Mouse (Mus musculus) neural tube, embryonic 12.5 days (tissue): ENCODE data around the gene Oxld1. TPM values are rescaled to one million over a fixed set of nuclear protein-coding genes. Genes with fewer than 3 reads are reported as not detected.

Experiments used
- ATAC-seq: fragments of 200-750 bp; cut with Nextera tagmentation; 2 replicates; pipeline ENCODE4 v1.8.0; 2017; ENCODE audit warnings: low read depth, mild to moderate bottlenecking, moderate TSS enrichment, moderate library complexity; ENCODE audit not compliant: low FRiP score
- H3K27ac ChIP-seq: fragments of 300-500 bp; sonication (generic); 2 replicates; pipeline ENCODE4 v1.5.1; 2016
- H3K27me3 ChIP-seq: fragments of 300-500 bp; sonication (generic); replicated peaks from 2 replicates; pipeline ENCODE4 v1.6.1; 2016; ENCODE audit warnings: mild to moderate bottlenecking
- H3K36me3 ChIP-seq: fragments of 300-500 bp; sonication (generic); 2 replicates; pipeline ENCODE4 v1.6.1; 2016; ENCODE audit warnings: mild to moderate bottlenecking
- H3K4me1 ChIP-seq: fragments of 300-500 bp; sonication (generic); 2 replicates; pipeline ENCODE4 v1.6.1; 2016
- H3K4me2 ChIP-seq: fragments of 300-500 bp; sonication (generic); replicated peaks from 2 replicates; pipeline ENCODE4 v1.6.1; 2016; ENCODE audit warnings: mild to moderate bottlenecking
- H3K4me3 ChIP-seq: fragments of 300-500 bp; sonication (generic); 2 replicates; pipeline ENCODE4 v1.5.1; 2016
- H3K9ac ChIP-seq: fragments of 300-500 bp; sonication (generic); 2 replicates; pipeline ENCODE4 v1.6.1; 2016; ENCODE audit warnings: mild to moderate bottlenecking
- H3K9me3 ChIP-seq: fragments of 300-500 bp; sonication (generic); 2 replicates; pipeline ENCODE4 v1.6.1; 2016; ENCODE audit warnings: mild to moderate bottlenecking
- WGBS: fragments of 180-500 bp; shearing (Covaris S2); methylation state at CpG from one replicate; pipeline ENCODE4 v1.1.7; 2016; 5-methylcytosine and 5-hydroxymethylcytosine counted together
- polyA plus RNA-seq: library from polyadenylated mRNA; unstranded; fragments of >200 nt; fragmentation: Nextera tagmentation; extraction: Ambion mirVana; gene quantifications from 2 replicates; pipeline ENCODE4 v1.2.1, GENCODE M21; 2016

Oxld1 gene
- polyA plus RNA-seq, 1 experiment from 2014 or later, result 13.8 TPM

DNA sequence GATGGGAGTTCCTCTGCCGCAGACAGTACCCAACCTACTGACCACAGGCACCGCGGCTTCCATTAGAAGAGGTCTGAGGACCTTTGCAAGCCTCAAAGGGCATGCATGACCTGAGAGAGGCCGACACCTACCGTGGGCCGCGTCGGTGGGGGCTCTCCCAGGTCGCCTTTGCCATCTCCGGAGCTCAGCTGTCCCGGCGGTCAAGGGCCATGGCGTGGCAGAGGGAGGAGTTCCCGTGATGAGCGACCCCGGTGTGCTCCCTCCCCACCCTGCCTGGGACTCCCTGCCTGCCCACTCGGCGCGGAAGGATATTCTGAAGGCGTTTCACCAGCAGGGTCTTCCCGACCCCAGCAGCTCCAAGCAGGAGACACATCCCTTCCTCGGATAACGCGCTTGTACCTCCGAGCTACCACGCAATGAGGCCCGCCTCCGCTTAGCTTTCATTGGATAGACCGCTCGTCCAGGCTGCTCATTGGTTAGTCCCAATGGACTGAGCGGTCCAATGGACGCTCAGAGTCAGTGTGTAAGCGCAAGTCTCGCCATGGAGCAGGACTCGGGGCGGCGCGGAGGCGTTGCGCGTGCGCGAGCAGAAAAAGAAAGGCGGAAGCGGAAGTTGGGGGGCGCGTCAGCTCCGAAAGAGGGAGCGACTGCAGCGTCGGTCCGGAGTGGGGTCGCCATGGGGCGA lies 9.3 kb upstream of the Oxld1 start, which contains the start of gene Arl16:
TSS of gene Arl16 (minus strand) at position 557 of the 685 bp plus-strand sequence.
- WGBS, result under 1% methylated on average over 54 of the region's 54 CpGs
- peaks cover 60% of the 10 kb centered on the region for H3K36me3 ChIP-seq

GRCm38 (mm10) chr11:120465521-120465920 lies 7.7 kb upstream of the Oxld1 start:
- Histone ChIP-seq H3K27ac (no peak overlapping the region), H3K4me1 (peaks cover 25% of the 10 kb centered on the region), H3K36me3 (peaks cover 60% of the 10 kb centered on the region), H3K27me3 (no peaks in the 10 kb centered on the region), H3K4me3 (0 out of 2 replicates have a peak overlapping the region, but pooled peaks have one; percentile 92), H3K9me3 (no peaks in the 10 kb centered on the region), H3K4me2 (peak overlapping the region; percentile 95), H3K9ac (no peak overlapping the region)
- ATAC-seq, result no peak
- WGBS, result 95% methylated on average over 4 of the region's 4 CpGs

More for the DNA sequence above, 9.3 kb upstream of the Oxld1 start, which contains the start of gene Arl16:
- H3K27ac ChIP-seq, result peak within 1 kb of the TSS; percentile 59; the same call in 1 of the 2 replicates
- peak within 1 kb of the TSS; percentile 80 for H3K9ac ChIP-seq
- peaks cover 25% of the 10 kb centered on the region for H3K4me1 ChIP-seq
- peak; percentile 99 for ATAC-seq
- peak within 1 kb of the TSS; percentile 95 for H3K4me2 ChIP-seq
- peak within 1 kb of the TSS; percentile 92 for H3K4me3 ChIP-seq
- H3K9me3 ChIP-seq, result no peaks in the 10 kb centered on the region
- H3K27me3 ChIP-seq, result no peaks in the 10 kb centered on the region

DNA sequence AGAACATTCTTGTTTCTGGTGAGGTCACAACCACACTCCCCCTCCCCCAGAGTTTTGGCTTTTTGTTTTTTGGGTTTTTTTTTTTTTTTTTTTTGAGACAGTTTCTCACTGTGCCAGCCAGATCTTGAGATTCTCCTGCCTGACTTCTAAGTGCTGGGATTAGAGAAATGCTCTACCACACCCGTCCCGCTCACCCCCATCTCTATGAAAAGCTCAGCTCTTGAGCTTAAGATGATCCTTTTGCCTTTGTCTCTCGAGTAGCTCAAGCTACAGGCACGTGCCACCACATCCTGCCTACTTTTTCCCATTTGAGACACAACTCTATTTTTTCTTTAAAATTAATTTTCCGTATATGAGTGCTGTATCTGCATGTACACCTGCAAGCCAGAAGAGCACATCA lies 6.5 kb upstream of the Oxld1 start:
- Histone ChIP-seq H3K9me3 (no peaks in the 10 kb centered on the region), H3K4me3 (no peak overlapping the region), H3K4me1 (peaks cover 25% of the 10 kb centered on the region), H3K27ac (no peak overlapping the region), H3K4me2 (no peak overlapping the region), H3K27me3 (no peaks in the 10 kb centered on the region), H3K36me3 (peaks cover 56% of the 10 kb centered on the region), H3K9ac (no peak overlapping the region)
- 92% methylated on average over 5 of the region's 5 CpGs for WGBS
- ATAC-seq, result no peak

DNA sequence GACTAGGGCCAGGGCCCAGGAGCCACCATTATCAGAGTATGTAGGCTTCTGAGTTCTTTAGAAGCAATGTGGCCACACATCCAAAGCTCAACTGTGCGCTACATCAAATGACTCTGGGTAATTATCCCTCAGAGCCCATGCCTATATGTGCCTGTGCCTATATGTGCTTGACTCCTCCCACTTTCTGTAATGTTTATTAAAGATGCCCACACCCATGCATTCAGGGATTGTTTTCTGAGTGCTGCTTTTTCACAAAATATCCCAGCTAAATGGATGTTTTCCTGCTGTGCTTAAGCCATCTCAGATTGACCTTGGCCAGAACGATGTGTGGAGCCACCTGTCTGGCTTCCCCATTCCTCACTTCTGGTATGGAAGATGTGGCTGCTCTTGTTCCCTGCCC lies 5.7 kb upstream of the Oxld1 start:
- WGBS, result 96% methylated on average over 2 of the region's 2 CpGs
- no peak for ATAC-seq
- no peak overlapping the region for H3K4me3 ChIP-seq
- H3K9ac ChIP-seq, result no peak overlapping the region
- peaks cover 23% of the 10 kb centered on the region for H3K4me1 ChIP-seq
- no peak overlapping the region for H3K4me2 ChIP-seq
- no peaks in the 10 kb centered on the region for H3K9me3 ChIP-seq
- peaks cover 53% of the 10 kb centered on the region for H3K36me3 ChIP-seq
- no peak overlapping the region for H3K27ac ChIP-seq
- H3K27me3 ChIP-seq, result no peaks in the 10 kb centered on the region

GRCm38 (mm10) chr11:120458847-120459597 lies 1.2 kb upstream of the Oxld1 start:
- peaks cover 41% of the 10 kb centered on the region for H3K36me3 ChIP-seq
- H3K9me3 ChIP-seq, result no peaks in the 10 kb centered on the region
- peak overlapping the region; percentile 95 for H3K4me2 ChIP-seq
- ATAC-seq, result no peak
- H3K4me3 ChIP-seq, result peak overlapping the region; percentile 93
- peaks cover 16% of the 10 kb centered on the region; the same call in 1 of the 2 replicates for H3K4me1 ChIP-seq
- H3K27me3 ChIP-seq, result no peaks in the 10 kb centered on the region
- H3K27ac ChIP-seq, result no peak overlapping the region
- 72% methylated on average over 6 of the region's 6 CpGs for WGBS
- H3K9ac ChIP-seq, result peak overlapping the region; percentile 95

DNA sequence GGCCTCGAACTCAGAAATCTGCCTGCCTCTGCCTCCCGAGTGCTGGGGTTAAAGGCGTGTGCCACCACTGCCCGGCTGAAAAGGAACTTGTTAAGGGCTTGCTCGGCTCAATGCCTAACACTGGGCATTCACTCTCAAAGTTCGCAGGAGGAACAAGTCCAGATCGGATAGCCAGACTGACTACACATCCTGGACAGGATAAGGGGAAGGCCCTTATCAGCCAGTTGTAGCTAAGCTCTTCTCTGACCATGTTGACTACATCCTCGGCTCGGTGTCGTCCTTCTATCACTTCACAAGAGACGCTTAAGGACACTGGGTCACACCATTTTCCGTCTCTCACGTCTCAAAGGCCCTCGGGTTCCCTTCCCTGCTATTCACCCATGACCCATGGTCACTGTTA lies 498 bp downstream of the Oxld1 start:
- Histone ChIP-seq H3K9ac (peak overlapping the region; percentile 95), H3K36me3 (peaks cover 26% of the 10 kb centered on the region), H3K27me3 (no peaks in the 10 kb centered on the region), H3K9me3 (no peaks in the 10 kb centered on the region), H3K4me2 (peak overlapping the region; percentile 95), H3K27ac (peak overlapping the region; percentile 62; the same call in 1 of the 2 replicates), H3K4me3 (peak overlapping the region; percentile 93), H3K4me1 (peaks cover 16% of the 10 kb centered on the region; the same call in 1 of the 2 replicates)
- WGBS, result 36% methylated on average over 14 of the region's 14 CpGs
- ATAC-seq, result no peak

GRCm38 (mm10) chr11:120455413-120455812 lies 2.5 kb downstream of the Oxld1 start:
- Histone ChIP-seq H3K27me3 (no peaks in the 10 kb centered on the region), H3K36me3 (peaks cover 7% of the 10 kb centered on the region), H3K4me3 (no peak overlapping the region), H3K4me2 (no peak overlapping the region), H3K9me3 (no peaks in the 10 kb centered on the region), H3K27ac (no peak overlapping the region), H3K9ac (no peak overlapping the region), H3K4me1 (peaks cover 16% of the 10 kb centered on the region; the same call in 1 of the 2 replicates)
- ATAC-seq, result no peak
- 93% methylated on average over 7 of the region's 7 CpGs for WGBS

GRCm38 (mm10) chr11:120454965-120455364 lies 2.9 kb downstream of the Oxld1 start:
- Histone ChIP-seq H3K36me3 (peaks cover 5% of the 10 kb centered on the region), H3K4me1 (peaks cover 16% of the 10 kb centered on the region; the same call in 1 of the 2 replicates), H3K27ac (no peak overlapping the region), H3K9me3 (no peaks in the 10 kb centered on the region), H3K4me3 (no peak overlapping the region), H3K4me2 (no peak overlapping the region), H3K9ac (no peak overlapping the region), H3K27me3 (no peaks in the 10 kb centered on the region)
- 92% methylated on average over 4 of the region's 4 CpGs for WGBS
- ATAC-seq, result no peak

DNA sequence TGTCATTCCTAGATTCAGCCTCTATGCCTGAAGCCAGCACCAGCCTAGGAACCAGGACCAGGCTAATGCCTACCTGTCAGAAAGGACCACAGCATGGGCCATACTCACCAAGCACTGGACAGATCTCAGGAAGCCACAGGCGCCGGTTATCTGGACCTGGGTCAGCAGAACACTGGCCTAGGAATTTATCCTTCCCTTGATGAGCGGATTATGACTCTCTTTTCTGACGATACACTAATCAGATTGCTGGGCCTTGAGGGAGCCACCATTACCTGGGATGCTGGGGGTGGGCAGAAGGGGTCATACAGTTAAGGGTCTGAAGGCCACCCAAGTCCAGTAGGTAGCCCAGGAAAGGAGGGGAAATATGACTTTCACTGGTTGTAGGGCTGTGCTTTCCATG lies 4.6 kb downstream of the Oxld1 start, which contains the start of gene Pde6g:
TSS of gene Pde6g (minus strand) at position 195 of the 400 bp plus-strand sequence.
- ATAC-seq, result no peak
- H3K4me3 ChIP-seq, result no peak within 1 kb of the TSS
- H3K9ac ChIP-seq, result no peak within 1 kb of the TSS
- H3K27ac ChIP-seq, result no peak within 1 kb of the TSS; the same call in 1 of the 2 replicates
- H3K27me3 ChIP-seq, result 0 out of 2 replicates have a peak, but pooled peaks cover 3% of the 10 kb centered on the region
- no peaks in the 10 kb centered on the region for H3K9me3 ChIP-seq
- 87% methylated on average over 4 of the region's 4 CpGs for WGBS
- H3K4me2 ChIP-seq, result no peak within 1 kb of the TSS
- no peaks in the 10 kb centered on the region for H3K36me3 ChIP-seq
- peaks cover 12% of the 10 kb centered on the region; the same call in 1 of the 2 replicates for H3K4me1 ChIP-seq

DNA sequence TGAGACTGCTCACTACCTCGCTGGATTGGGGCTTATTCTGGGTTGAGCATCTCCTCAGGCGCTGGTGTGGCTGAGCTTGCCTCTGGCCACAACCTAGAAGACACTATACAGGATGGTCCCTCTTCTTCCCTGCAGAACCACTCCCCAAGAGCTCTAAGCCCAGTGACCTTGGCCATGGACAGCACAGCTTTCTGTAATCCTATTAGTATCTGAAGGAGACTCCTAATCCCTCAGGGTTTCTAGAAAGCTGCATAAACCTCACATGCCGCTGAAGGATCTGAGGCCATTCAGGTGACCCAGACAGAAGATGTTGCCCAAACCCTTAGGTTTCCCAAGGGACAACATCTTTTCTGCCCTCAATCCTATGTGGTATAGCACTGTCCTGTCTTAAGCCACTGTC lies 5.6 kb downstream of the Oxld1 start:
- no peaks in the 10 kb centered on the region for H3K36me3 ChIP-seq
- H3K27ac ChIP-seq, result no peak overlapping the region
- no peak overlapping the region for H3K9ac ChIP-seq
- 0 out of 2 replicates have a peak, but pooled peaks cover 3% of the 10 kb centered on the region for H3K27me3 ChIP-seq
- 83% methylated on average over 3 of the region's 3 CpGs for WGBS
- 0 out of 2 replicates have a peak, but pooled peaks cover 6% of the 10 kb centered on the region for H3K4me1 ChIP-seq
- no peak for ATAC-seq
- H3K9me3 ChIP-seq, result no peaks in the 10 kb centered on the region
- no peak overlapping the region for H3K4me3 ChIP-seq
- no peak overlapping the region for H3K4me2 ChIP-seq

- no peak overlapping the region for H3K4me2 ChIP-seq
- 0 out of 2 replicates have a peak, but pooled peaks cover 3% of the 10 kb centered on the region for H3K27me3 ChIP-seq
- no peaks in the 10 kb centered on the region for H3K36me3 ChIP-seq
- ATAC-seq, result no peak
- no peak overlapping the region for H3K27ac ChIP-seq
- no peaks in the 10 kb centered on the region for H3K4me1 ChIP-seq
- H3K4me3 ChIP-seq, result no peak overlapping the region
- no peaks in the 10 kb centered on the region for H3K9me3 ChIP-seq
- 85% methylated on average over 7 of the region's 7 CpGs for WGBS
- no peak overlapping the region for H3K9ac ChIP-seq
These were observed 10.7 kb downstream of the Oxld1 start for GRCm38 (mm10) chr11:120447179-120447578.

- Histone ChIP-seq H3K27ac (no peak overlapping the region), H3K9ac (no peak overlapping the region), H3K4me3 (no peak overlapping the region), H3K9me3 (no peaks in the 10 kb centered on the region), H3K27me3 (0 out of 2 replicates have a peak, but pooled peaks cover 3% of the 10 kb centered on the region), H3K36me3 (no peaks in the 10 kb centered on the region), H3K4me2 (no peak overlapping the region), H3K4me1 (no peaks in the 10 kb centered on the region)
- no peak for ATAC-seq
- WGBS, result 85% methylated on average over 3 of the region's 3 CpGs
These were observed 12.4 kb downstream of the Oxld1 start for GRCm38 (mm10) chr11:120445475-120445874.
